Mouse (Mus musculus) hindbrain, embryonic 14.5 days (tissue): ENCODE results near the gene Gcnt1. TPM values are rescaled to one million over a fixed set of nuclear protein-coding genes. Genes with fewer than 3 reads are reported as not detected.

Experiments used
- ATAC-seq: fragments of 200-750 bp; cut with Nextera tagmentation; 2 replicates; pipeline ENCODE4 v1.8.0; 2017; ENCODE audit warnings: moderate number of reproducible peaks, mild to moderate bottlenecking, moderate TSS enrichment, moderate library complexity; ENCODE audit not compliant: low FRiP score
- DNase-seq: peaks from one replicate; pipeline ENCODE4 v3.0.0-alpha.2; 2015; ENCODE audit warnings: low spot score
- H3K27ac ChIP-seq: fragments of 300-500 bp; sonication (generic); 2 replicates; pipeline ENCODE4 v1.5.1; 2014; ENCODE audit warnings: mild to moderate bottlenecking, moderate library complexity
- H3K27me3 ChIP-seq: fragments of 300-500 bp; sonication (generic); 2 replicates; pipeline ENCODE4 v1.6.1; 2014; ENCODE audit warnings: mild to moderate bottlenecking, low read length, mixed read lengths; ENCODE audit not compliant: control insufficient read depth, insufficient read depth
- H3K36me3 ChIP-seq: fragments of 300-500 bp; sonication (generic); replicated peaks from 2 replicates; pipeline ENCODE4 v1.6.1; 2014; ENCODE audit not compliant: control insufficient read depth, insufficient read depth
- H3K4me1 ChIP-seq: fragments of 300-500 bp; sonication (generic); replicated peaks from 2 replicates; pipeline ENCODE4 v1.6.1; 2014; ENCODE audit warnings: antibody characterized with exemption, low read length, mixed read lengths; ENCODE audit not compliant: control insufficient read depth, insufficient read depth
- H3K4me2 ChIP-seq: fragments of 300-500 bp; sonication (generic); replicated peaks from 2 replicates; pipeline ENCODE4 v1.6.1; 2014; ENCODE audit warnings: mild to moderate bottlenecking, moderate library complexity
- H3K4me3 ChIP-seq: fragments of 300-500 bp; sonication (generic); replicated peaks from 2 replicates; pipeline ENCODE4 v1.5.1; 2014; ENCODE audit warnings: mild to moderate bottlenecking, low read length
- H3K9ac ChIP-seq: fragments of 300-500 bp; sonication (generic); 2 replicates; pipeline ENCODE4 v1.6.1; 2014
- H3K9me3 ChIP-seq: fragments of 300-500 bp; sonication (generic); 2 replicates; pipeline ENCODE4 v1.6.1; 2016; ENCODE audit warnings: low read length; ENCODE audit not compliant: control insufficient read depth
- WGBS: fragments of 180-500 bp; shearing (Covaris S2); extraction: QIAGEN DNeasy Blood & Tissue Kit; methylation state at CpG from one replicate; pipeline ENCODE4 v1.1.7; 2014; 5-methylcytosine and 5-hydroxymethylcytosine counted together
- polyA plus RNA-seq: library from polyadenylated mRNA; unstranded; fragments of >200 nt; fragmentation: Nextera tagmentation; extraction: Ambion mirVana; gene quantifications from 2 replicates; pipeline ENCODE4 v1.2.1, GENCODE M21; 2014

Gene Gcnt1
- 0.83 and 0.91 TPM in 2 replicates for polyA plus RNA-seq

- Histone ChIP-seq H3K36me3 (no peaks in the 10 kb centered on the region), H3K4me1 (no peaks in the 10 kb centered on the region), H3K4me2 (no peak within 1 kb of the TSS), H3K9me3 (no peaks in the 10 kb centered on the region), H3K27ac (no peak within 1 kb of the TSS), H3K4me3 (no peak within 1 kb of the TSS), H3K9ac (no peak within 1 kb of the TSS), H3K27me3 (no peaks in the 10 kb centered on the region)
- 94% methylated on average over 3 of the region's 3 CpGs for WGBS
- DNase-seq (no peak), ATAC-seq (no peak)
Observed at GRCm38 (mm10) chr19:17372701-17373100, at the start of gene Gcnt1. Gene Gcnt1, minus strand, starts transcription at chr19:17372844.

GRCm38 (mm10) chr19:17417855-17418254 is 45.2 kb upstream of the Gcnt1 start:
- WGBS, result 70% methylated on average over 1 of the region's 1 CpGs

GRCm38 (mm10) chr19:17412915-17413459 is 40.3 kb upstream of the Gcnt1 start:
- WGBS, result 77% methylated on average over 4 of the region's 4 CpGs
- H3K36me3 ChIP-seq, result no peaks in the 10 kb centered on the region
- H3K27ac ChIP-seq, result no peak overlapping the region
- no peaks in the 10 kb centered on the region for H3K27me3 ChIP-seq
- DNase-seq (no peak), ATAC-seq (no peak)
- H3K9me3 ChIP-seq, result no peaks in the 10 kb centered on the region
- H3K4me3 ChIP-seq, result no peak overlapping the region
- H3K4me2 ChIP-seq, result no peak overlapping the region
- H3K4me1 ChIP-seq, result no peaks in the 10 kb centered on the region
- no peak overlapping the region for H3K9ac ChIP-seq

More at GRCm38 (mm10) chr19:17417855-17418254, 45.2 kb upstream of the Gcnt1 start:
- ATAC-seq (no peak), DNase-seq (no peak)
- no peaks in the 10 kb centered on the region for H3K36me3 ChIP-seq
- no peaks in the 10 kb centered on the region for H3K9me3 ChIP-seq
- no peak overlapping the region for H3K4me2 ChIP-seq
- H3K4me1 ChIP-seq, result no peaks in the 10 kb centered on the region
- no peaks in the 10 kb centered on the region for H3K27me3 ChIP-seq
- H3K9ac ChIP-seq, result no peak overlapping the region
- no peak overlapping the region for H3K27ac ChIP-seq
- no peak overlapping the region for H3K4me3 ChIP-seq

GRCm38 (mm10) chr19:17410465-17411065 is 37.9 kb upstream of the Gcnt1 start:
- no peaks in the 10 kb centered on the region for H3K4me1 ChIP-seq
- no peak overlapping the region for H3K9ac ChIP-seq
- no peak overlapping the region for H3K4me2 ChIP-seq
- H3K27ac ChIP-seq, result no peak overlapping the region
- DNase-seq, result no peak
- no peaks in the 10 kb centered on the region for H3K36me3 ChIP-seq
- H3K27me3 ChIP-seq, result no peaks in the 10 kb centered on the region
- H3K9me3 ChIP-seq, result no peaks in the 10 kb centered on the region
- H3K4me3 ChIP-seq, result no peak overlapping the region
- ATAC-seq, result no peak
- WGBS, result 89% methylated on average over 5 of the region's 5 CpGs

GRCm38 (mm10) chr19:17409351-17409750 is 36.7 kb upstream of the Gcnt1 start:
- no peak overlapping the region for H3K4me3 ChIP-seq
- WGBS, result 58% methylated on average over 3 of the region's 3 CpGs
- ATAC-seq, result no peak
- no peak overlapping the region for H3K27ac ChIP-seq
- no peak for DNase-seq
- H3K4me1 ChIP-seq, result no peaks in the 10 kb centered on the region
- H3K36me3 ChIP-seq, result no peaks in the 10 kb centered on the region
- no peak overlapping the region for H3K9ac ChIP-seq
- no peaks in the 10 kb centered on the region for H3K9me3 ChIP-seq
- no peaks in the 10 kb centered on the region for H3K27me3 ChIP-seq
- no peak overlapping the region for H3K4me2 ChIP-seq

- Histone ChIP-seq H3K27me3 (no peaks in the 10 kb centered on the region), H3K27ac (no peak overlapping the region), H3K9ac (no peak overlapping the region), H3K9me3 (no peaks in the 10 kb centered on the region), H3K36me3 (no peaks in the 10 kb centered on the region), H3K4me2 (no peak overlapping the region), H3K4me1 (no peaks in the 10 kb centered on the region), H3K4me3 (no peak overlapping the region)
- ATAC-seq (no peak), DNase-seq (no peak)
Observed at GRCm38 (mm10) chr19:17408591-17408990, 35.9 kb upstream of the Gcnt1 start.

GRCm38 (mm10) chr19:17406823-17407222 is 34.2 kb upstream of the Gcnt1 start:
- WGBS, result 91% methylated on average over 5 of the region's 5 CpGs
- Histone ChIP-seq H3K27me3 (no peaks in the 10 kb centered on the region), H3K9me3 (no peaks in the 10 kb centered on the region), H3K27ac (no peak overlapping the region), H3K4me2 (no peak overlapping the region), H3K4me3 (no peak overlapping the region), H3K4me1 (no peaks in the 10 kb centered on the region), H3K36me3 (no peaks in the 10 kb centered on the region), H3K9ac (no peak overlapping the region)
- no peak for ATAC-seq
- DNase-seq, result no peak

GRCm38 (mm10) chr19:17403175-17403574 is 30.5 kb upstream of the Gcnt1 start:
- WGBS, result 82% methylated on average over 4 of the region's 4 CpGs
- Histone ChIP-seq H3K4me2 (no peak overlapping the region), H3K36me3 (peaks cover 27% of the 10 kb centered on the region), H3K4me1 (no peaks in the 10 kb centered on the region), H3K9me3 (no peaks in the 10 kb centered on the region), H3K27me3 (no peaks in the 10 kb centered on the region), H3K27ac (no peak overlapping the region), H3K9ac (no peak overlapping the region), H3K4me3 (no peak overlapping the region)
- no peak for ATAC-seq
- DNase-seq, result no peak

- no peaks in the 10 kb centered on the region; the same call in 1 of the 2 replicates for H3K4me1 ChIP-seq
- H3K36me3 ChIP-seq, result peaks cover 45% of the 10 kb centered on the region
- 90% methylated on average over 4 of the region's 4 CpGs for WGBS
- no peak overlapping the region for H3K4me3 ChIP-seq
- no peaks in the 10 kb centered on the region for H3K9me3 ChIP-seq
- no peaks in the 10 kb centered on the region for H3K27me3 ChIP-seq
- no peak for ATAC-seq
- H3K27ac ChIP-seq, result no peak overlapping the region
- no peak for DNase-seq
- no peak overlapping the region for H3K9ac ChIP-seq
- no peak overlapping the region for H3K4me2 ChIP-seq
Observed at GRCm38 (mm10) chr19:17400571-17400970, 27.9 kb upstream of the Gcnt1 start.

GRCm38 (mm10) chr19:17399965-17400364 is 27.3 kb upstream of the Gcnt1 start:
- no peak overlapping the region for H3K27ac ChIP-seq
- no peak overlapping the region for H3K9ac ChIP-seq
- no peak overlapping the region for H3K4me3 ChIP-seq
- peaks cover 45% of the 10 kb centered on the region for H3K36me3 ChIP-seq
- no peak overlapping the region for H3K4me2 ChIP-seq
- H3K9me3 ChIP-seq, result no peaks in the 10 kb centered on the region
- DNase-seq, result no peak
- 95% methylated on average over 4 of the region's 4 CpGs for WGBS
- H3K4me1 ChIP-seq, result peaks cover 4% of the 10 kb centered on the region
- no peaks in the 10 kb centered on the region for H3K27me3 ChIP-seq
- no peak for ATAC-seq
